Mouse (Mus musculus): Measurements from ENCODE around the gene Padi2. TPM values are rescaled to one million over a fixed set of nuclear protein-coding genes. Genes with fewer than 3 reads are reported as not detected.
A peak's percentile ranks its signal among the peaks of the same experiment; 100 is the strongest.

The Padi2 gene
- polyA plus RNA-seq, 3 experiments from 2014 or later = 7.9 to 20.2 (median 9.7) TPM

GRCm38 (mm10) chr4:140925648-140926047 is 19.5 kb downstream of the Padi2 start:
- ATAC-seq = no peak

- no peak for ATAC-seq
These were observed 22.2 kb downstream of the Padi2 start for GRCm38 (mm10) chr4:140928349-140928748.

GRCm38 (mm10) chr4:140929745-140930144 is 23.6 kb downstream of the Padi2 start:
- ATAC-seq = no peak

- ATAC-seq = no peak
These were observed 24.8 kb downstream of the Padi2 start for GRCm38 (mm10) chr4:140930900-140931470.

- no peak for ATAC-seq
These were observed 29.5 kb downstream of the Padi2 start for GRCm38 (mm10) chr4:140935643-140936042.

GRCm38 (mm10) chr4:140944356-140944755 is 38.2 kb downstream of the Padi2 start:
- ATAC-seq = no peak

GRCm38 (mm10) chr4:140944961-140945442 is 38.9 kb downstream of the Padi2 start:
- peak; percentile 83 for ATAC-seq

GRCm38 (mm10) chr4:140945571-140945970 is 39.4 kb downstream of the Padi2 start:
- ATAC-seq = no peak

GRCm38 (mm10) chr4:140946048-140946447 is 39.9 kb downstream of the Padi2 start:
- no peak for ATAC-seq

- no peak for ATAC-seq
These were observed 40.5 kb downstream of the Padi2 start for GRCm38 (mm10) chr4:140946580-140947205.

- peak; percentile 46 for ATAC-seq
These were observed 41.6 kb downstream of the Padi2 start for GRCm38 (mm10) chr4:140947487-140948440.

- no peak for ATAC-seq
These were observed 42.3 kb downstream of the Padi2 start for GRCm38 (mm10) chr4:140948481-140948880.

GRCm38 (mm10) chr4:140949052-140949451 is 42.9 kb downstream of the Padi2 start:
- ATAC-seq = no peak

- no peak for ATAC-seq
These were observed 43.5 kb downstream of the Padi2 start for GRCm38 (mm10) chr4:140949616-140950015.

GRCm38 (mm10) chr4:140950574-140950973 is 44.4 kb downstream of the Padi2 start:
- ATAC-seq = no peak

- ATAC-seq = peak; percentile 36
These were observed 45.9 kb downstream of the Padi2 start for GRCm38 (mm10) chr4:140951861-140952641.

GRCm38 (mm10) chr4:140957131-140957702 is 51.1 kb downstream of the Padi2 start:
- no peak for ATAC-seq

GRCm38 (mm10) chr4:140957725-140958124 is 51.6 kb downstream of the Padi2 start:
- peak; percentile 35 for ATAC-seq

- no peak for ATAC-seq
These were observed 52.2 kb downstream of the Padi2 start for GRCm38 (mm10) chr4:140958319-140958718.

GRCm38 (mm10) chr4:140959128-140959679 is 53.1 kb downstream of the Padi2 start:
- no peak for ATAC-seq

GRCm38 (mm10) chr4:140959715-140960479 is 53.8 kb downstream of the Padi2 start:
- no peak for ATAC-seq

All from inflammation-experienced regulatory T-cells, adult 6 months (primary cell).